Mouse (Mus musculus) hematopoietic stem cell, adult 5-6 weeks (primary cell): ENCODE measurements at regions not wholly inside any gene's neighbourhood (a gene's known extent, or its start where the extent isn't known, plus 50 kb on each side); places are given as distances from the start of the nearest gene placed in this dataset.
A peak's percentile ranks its signal among the peaks of the same experiment; 100 is the strongest.

Source experiments
- ATAC-seq, 2 experiments: fragments of 125-278 bp in 1 of 2; replicated peaks in 1 of 2; 2 replicates each; pipeline ENCODE4 v1.8.0; 2016 to 2017; ENCODE audit warnings: inconsistent platforms in 2 of 2, mild to moderate bottlenecking in 2 of 2, moderate number of reproducible peaks in 2 of 2, low read depth in 1 of 2, moderate TSS enrichment in 1 of 2; ENCODE audit not compliant: low FRiP score in 2 of 2, poor library complexity in 2 of 2, severe bottlenecking in 2 of 2, insufficient read depth in 1 of 2, low TSS enrichment in 1 of 2

- no peak for ATAC-seq
These were observed 404.6 kb downstream of the 4930474N05Rik start for GRCm38 (mm10) chr14:36499323-36499722.

DNA sequence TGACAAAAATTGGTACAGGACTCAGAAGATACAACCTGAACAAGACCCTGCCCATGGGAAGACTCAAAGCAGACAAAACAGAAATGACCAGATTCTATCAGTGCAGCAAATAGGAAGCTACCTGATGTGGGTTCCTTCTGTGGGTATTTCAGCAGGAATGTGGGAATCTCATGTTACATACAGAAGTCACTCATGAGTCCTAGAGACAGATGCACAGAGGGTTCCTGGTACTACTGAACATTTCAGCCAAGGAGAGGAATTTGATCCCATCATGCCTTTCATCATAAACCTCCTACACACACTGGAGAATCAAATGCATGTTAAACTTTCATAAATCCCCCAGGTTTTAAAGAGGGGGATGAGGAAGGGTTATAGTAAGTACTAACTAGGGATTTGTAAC is 390.8 kb downstream of the 4930474N05Rik start:
- ATAC-seq, result no peak

DNA sequence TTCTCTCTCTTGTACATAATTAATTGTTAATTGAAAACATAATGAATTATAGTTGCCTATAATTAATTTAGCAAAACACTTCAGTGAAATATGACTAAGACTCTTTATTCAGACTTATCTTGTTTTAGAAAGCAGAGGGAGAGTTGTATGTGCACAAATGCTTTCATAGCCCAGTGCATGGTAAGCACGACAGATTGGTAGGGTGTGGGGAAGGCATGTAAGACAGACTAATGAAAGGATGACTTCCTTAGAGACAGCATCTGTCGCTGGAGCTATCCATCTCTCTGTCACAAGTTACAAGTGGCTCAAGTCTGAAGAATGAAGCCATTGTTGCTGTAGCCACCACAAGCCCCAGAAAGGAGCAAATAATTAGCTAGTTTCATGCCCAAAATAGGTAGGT is 376.9 kb downstream of the 4930474N05Rik start:
- ATAC-seq, result no peak

DNA sequence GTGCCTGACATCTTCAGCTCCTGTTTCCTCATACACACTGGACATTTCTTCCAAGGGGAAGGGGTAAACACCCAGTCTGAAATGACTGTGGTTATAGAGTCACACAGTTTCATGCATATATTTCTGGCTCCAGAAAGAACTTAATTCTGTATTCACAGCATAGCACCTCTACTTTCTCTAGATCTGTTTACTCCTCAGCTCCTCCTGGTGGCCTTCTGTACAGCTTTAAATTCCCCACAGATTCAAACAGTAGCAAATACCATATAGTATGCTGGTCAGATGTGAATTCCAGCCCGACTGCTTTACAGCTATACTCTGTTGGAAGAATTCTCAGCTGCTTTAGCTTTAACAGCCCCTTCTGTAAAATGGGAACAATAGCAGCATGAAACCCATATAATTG is 375.6 kb downstream of the 4930474N05Rik start:
- peak; percentile 36 to 46; a peak in 2 of 4 replicates for ATAC-seq

DNA sequence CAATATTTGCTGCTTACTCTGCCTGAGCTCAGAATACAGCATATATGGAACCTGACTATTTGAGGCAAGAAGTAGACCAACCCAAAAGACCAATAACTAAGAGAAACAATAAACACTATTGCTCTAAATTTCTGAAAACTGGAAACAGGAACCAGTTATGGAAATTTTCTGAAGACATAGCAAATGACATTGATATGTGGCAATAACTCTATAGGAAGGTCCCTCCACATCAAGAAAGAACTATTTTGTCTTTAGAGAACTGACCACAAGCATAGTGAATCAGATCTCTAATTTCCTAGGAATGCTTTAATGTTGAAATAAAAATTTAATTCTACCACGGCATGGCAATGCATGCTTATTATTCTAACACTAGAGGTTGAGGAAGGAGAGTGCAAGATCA is 358.3 kb downstream of the 4930474N05Rik start:
- no peak; a peak in 1 of 4 replicates for ATAC-seq

DNA sequence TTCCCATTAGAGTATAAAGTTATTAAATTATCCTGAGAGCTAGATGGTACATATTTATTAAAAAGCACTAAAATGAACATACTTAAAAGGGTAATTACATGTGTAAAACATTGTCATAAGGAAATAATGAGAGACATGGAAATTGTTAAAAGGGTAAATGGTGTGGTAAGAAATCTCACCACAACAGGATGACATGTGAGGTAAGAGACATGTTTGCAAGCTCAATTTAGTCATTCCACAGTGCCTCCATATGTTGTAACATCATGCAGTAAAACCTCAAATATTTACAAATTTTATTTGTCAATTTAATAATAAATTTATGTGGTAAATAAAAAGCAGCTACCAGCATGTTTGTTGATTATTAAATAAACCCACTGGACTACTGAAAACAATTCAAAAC is 355.4 kb downstream of the 4930474N05Rik start:
- ATAC-seq, result peak in 1 of 2 experiments; percentile 53; a peak in 1 of 4 replicates

GRCm38 (mm10) chr14:36414656-36415273 is 320.0 kb downstream of the 4930474N05Rik start:
- no peak for ATAC-seq

- ATAC-seq, result no peak
These were observed 319.5 kb downstream of the 4930474N05Rik start for GRCm38 (mm10) chr14:36414180-36414579.
